ENCODE assay signal across 12 mouse cellular contexts in the genomic region with DNA sequence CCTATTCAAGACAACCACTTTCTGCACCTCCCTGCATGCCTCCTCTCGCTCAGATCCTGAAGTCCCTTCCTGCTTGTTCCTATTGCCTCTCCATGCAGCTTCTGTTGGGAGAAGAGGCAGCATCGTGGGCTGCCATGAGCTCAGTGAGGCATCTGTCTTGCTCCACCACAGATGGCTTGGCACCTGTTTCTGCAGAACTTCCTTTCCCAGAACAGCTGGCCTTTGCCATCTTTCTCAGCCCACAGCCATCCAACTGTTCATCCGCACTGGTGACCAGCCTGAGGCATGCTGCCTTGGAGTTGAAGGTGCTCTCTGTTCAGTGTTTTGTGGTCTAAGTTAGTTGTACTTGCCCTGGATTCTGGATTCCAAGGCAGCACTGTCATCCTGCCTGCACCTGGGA.
DNase-seq lines count a peak whose midpoint lies in the region; ATAC-seq and TF ChIP-seq lines count a peak whose summit lies in the region.
"Had no signal": no experiment of that assay in that cellular context is flagged by ENCODE, and none has a peak within 500 bp of the region (broad histone marks: within the 10 kb centered on the region; RNA-seq: fewer than 3 reads in every experiment).

No protein-coding gene starts in this region.

- no peak for ATAC-seq in midbrain, embryonic 15.5 days (replicated peaks)
- ATAC-seq in hindbrain, postnatal 0 days = peak; percentile 66

- no peak overlapping the region for H3K9ac ChIP-seq in midbrain, embryonic 15.5 days
- no peak overlapping the region for H3K9ac ChIP-seq in hindbrain, postnatal 0 days (replicated peaks; ENCODE audit: low read length)
- H3K9ac ChIP-seq: lung, embryonic 14.5 days had no signal

- H3K27ac ChIP-seq in midbrain, embryonic 10.5 days (replicated peaks) = 0 out of 2 replicates have a peak overlapping the region, but pooled peaks have one; percentile 46
- H3K27ac ChIP-seq in midbrain, embryonic 15.5 days = no peak overlapping the region
- H3K27ac ChIP-seq in hindbrain, postnatal 0 days = no peak overlapping the region

- H3K4me3 ChIP-seq in midbrain, embryonic 10.5 days = no peak overlapping the region
- H3K4me3 ChIP-seq in midbrain, embryonic 15.5 days = no peak overlapping the region
- H3K4me3 ChIP-seq in hindbrain, postnatal 0 days (ENCODE audit: low read length) = no peak overlapping the region

- peaks cover 3% of the 10 kb centered on the region; the same call in 1 of the 2 replicates for H3K9me3 ChIP-seq in midbrain, embryonic 10.5 days (replicated peaks)
- H3K9me3 ChIP-seq in midbrain, embryonic 15.5 days = no peaks in the 10 kb centered on the region
- no peaks in the 10 kb centered on the region for H3K9me3 ChIP-seq in hindbrain, postnatal 0 days (ENCODE audit: low read length)

- no peaks in the 10 kb centered on the region for H3K36me3 ChIP-seq in midbrain, embryonic 10.5 days
- no peaks in the 10 kb centered on the region for H3K36me3 ChIP-seq in midbrain, embryonic 15.5 days (replicated peaks)
- no peaks in the 10 kb centered on the region for H3K36me3 ChIP-seq in hindbrain, postnatal 0 days (ENCODE audit: insufficient read depth, low read length)

- H3K4me2 ChIP-seq in midbrain, embryonic 15.5 days = no peak overlapping the region
- H3K4me2 ChIP-seq in hindbrain, postnatal 0 days (ENCODE audit: low read depth, low read length) = no peak overlapping the region
- H3K4me2 ChIP-seq: lung, embryonic 14.5 days had no signal

- no peak for TF ChIP-seq CTCF in hindbrain, postnatal 0 days (IDR thresholded peaks at IDR 0.05; ENCODE audit: low read depth)

- H3K4me1 ChIP-seq in midbrain, embryonic 10.5 days = peaks cover 4% of the 10 kb centered on the region; the same call in 1 of the 2 replicates
- peaks cover 7% of the 10 kb centered on the region for H3K4me1 ChIP-seq in midbrain, embryonic 15.5 days
- no peaks in the 10 kb centered on the region for H3K4me1 ChIP-seq in hindbrain, postnatal 0 days (ENCODE audit: insufficient read depth, low read length)

- intact Hi-C loops in left cerebral cortex, postnatal 10 days (cut with DNase I) = no loop called here

- no peaks in the 10 kb centered on the region for H3K27me3 ChIP-seq in midbrain, embryonic 10.5 days (ENCODE audit: low read depth, poor library complexity, severe bottlenecking)
- no peaks in the 10 kb centered on the region for H3K27me3 ChIP-seq in midbrain, embryonic 15.5 days (replicated peaks)
- no peaks in the 10 kb centered on the region for H3K27me3 ChIP-seq in hindbrain, postnatal 0 days (ENCODE audit: insufficient read depth, low read length)

- WGBS in midbrain, embryonic 10.5 days = 87% methylated on average over 3 of the region's 3 CpGs
- WGBS in midbrain, embryonic 15.5 days = 81% methylated on average over 3 of the region's 3 CpGs
- 50% methylated on average over 3 of the region's 3 CpGs for WGBS in hindbrain, postnatal 0 days

- no peak for DNase-seq in midbrain, embryonic 10.5 days (ENCODE audit: low spot score)
- DNase-seq in hindbrain, postnatal 0 days (ENCODE audit: low spot score) = peak; percentile 71
- DNase-seq in left cerebral cortex, postnatal 10 days (ENCODE audit: extremely low spot score in 1 of 2, low spot score in 2 of 2) = peak; percentile 49 to 62
- DNase-seq in liver (no peak), adipocyte (ENCODE audit: low spot score) (no peak)
- DNase-seq in adrenal gland, adult (ENCODE audit: inconsistent age in 2 of 2, low spot score in 1 of 2) = no peak
- DNase-seq: cerebellum, adult 8-10 months; heart, postnatal 4 days; kidney, postnatal 10 days; lung, embryonic 14.5 days; thymus, adult 18-20 months had no signal

Comparison
In these comparisons a context has a peak if more than half of its experiments do, and no peak if none do; other contexts are left out.
1. DNase-seq: peak in hindbrain, postnatal 0 days (single experiment) and left cerebral cortex, postnatal 10 days (2 of 2); none in midbrain, embryonic 10.5 days (single experiment), liver (single experiment), adipocyte (single experiment) and adrenal gland, adult (0 of 2).